Mouse (Mus musculus) thymus, postnatal 14 days (tissue): ENCODE results near the gene Crym.

Experiments used
- DNase-seq: peaks from one replicate; pipeline ENCODE4 v3.0.0; 2021

Gene Crym

GRCm38 (mm10) chr7:120158121-120158613 is 43.7 kb downstream of the Crym start:
- no peak for DNase-seq

DNA sequence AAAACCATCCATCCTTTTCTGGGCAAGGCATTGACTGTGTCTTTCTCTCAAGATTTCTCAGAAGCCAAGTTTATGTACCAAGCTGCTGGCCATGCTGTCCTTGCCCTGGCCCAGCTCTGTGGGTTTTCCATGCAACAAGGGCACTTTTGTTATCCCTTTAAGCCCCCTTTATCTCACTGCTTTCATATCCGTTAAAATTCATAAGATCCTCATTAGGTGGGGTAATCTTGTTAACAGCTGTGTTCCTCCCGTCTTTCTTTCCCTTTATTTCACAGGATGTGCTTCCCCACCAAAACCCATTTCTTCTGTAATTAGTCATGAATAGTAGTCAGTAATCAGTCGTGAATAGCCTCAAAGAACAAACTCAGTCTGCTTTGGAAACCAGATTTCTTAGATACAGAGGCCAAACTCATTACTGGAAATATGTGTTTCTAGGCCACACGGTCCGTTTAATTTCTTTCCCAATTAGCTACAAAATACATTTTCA is 44.3 kb downstream of the Crym start:
- no peak for DNase-seq

- no peak for DNase-seq
Observed at GRCm38 (mm10) chr7:120156841-120157409, 45.0 kb downstream of the Crym start.

GRCm38 (mm10) chr7:120150898-120151297 is 51.0 kb downstream of the Crym start:
- no peak for DNase-seq

- DNase-seq, result no peak
Observed at GRCm38 (mm10) chr7:120150257-120150656, 51.7 kb downstream of the Crym start.

GRCm38 (mm10) chr7:120145191-120145590 is 56.7 kb downstream of the Crym start, which contains the start of gene Zp2:
TSS of gene Zp2 (minus strand) at chr7:120145291.
- DNase-seq, result no peak

DNA sequence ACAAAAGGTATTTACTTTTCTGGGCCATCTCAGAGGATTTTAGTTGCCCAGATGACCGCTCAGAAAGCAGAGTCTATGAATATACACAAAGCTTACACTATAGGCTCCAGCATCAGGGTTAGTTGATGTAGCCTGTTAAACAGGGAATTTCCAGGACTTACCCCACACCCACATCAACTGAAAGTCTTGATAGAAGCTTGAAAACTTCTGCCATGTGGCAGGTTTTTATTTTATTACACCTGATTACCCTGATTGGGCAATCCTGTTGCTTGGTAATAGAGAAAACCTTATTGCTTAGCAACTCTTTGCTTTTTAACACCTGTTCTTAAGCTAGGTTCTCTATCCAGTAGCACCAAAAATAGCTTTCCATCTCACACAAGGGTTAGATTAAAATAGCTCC is 59.2 kb downstream of the Crym start:
- no peak for DNase-seq
